Mouse (Mus musculus) liver, embryonic 16.5 days (tissue): ENCODE results near the gene Prkag1. TPM values are rescaled to one million over a fixed set of nuclear protein-coding genes. Genes with fewer than 3 reads are reported as not detected.
A peak's percentile ranks its signal among the peaks of the same experiment; 100 is the strongest.

ENCODE experiments used
- ATAC-seq: fragments of 200-750 bp; cut with Nextera tagmentation; 2 replicates; pipeline ENCODE4 v1.8.0; 2017; ENCODE audit warnings: low read depth, mild to moderate bottlenecking, moderate number of reproducible peaks, moderate library complexity
- H3K27ac ChIP-seq: fragments of 300-500 bp; sonication (generic); 2 replicates; pipeline ENCODE4 v1.5.1; 2014; ENCODE audit warnings: mild to moderate bottlenecking, low read length
- H3K27me3 ChIP-seq: fragments of 300-500 bp; sonication (generic); 2 replicates; pipeline ENCODE4 v1.6.1; 2014; ENCODE audit warnings: low read depth, low read length, mixed read lengths; ENCODE audit not compliant: control insufficient read depth, insufficient read depth
- H3K36me3 ChIP-seq: fragments of 300-500 bp; sonication (generic); 2 replicates; pipeline ENCODE4 v1.6.1; 2014; ENCODE audit warnings: mild to moderate bottlenecking; ENCODE audit not compliant: control insufficient read depth, insufficient read depth
- H3K4me1 ChIP-seq: fragments of 300-500 bp; sonication (generic); 2 replicates; pipeline ENCODE4 v1.6.1; 2014; ENCODE audit warnings: low read depth, low read length, mixed read lengths; ENCODE audit not compliant: control insufficient read depth
- H3K4me2 ChIP-seq: fragments of 300-500 bp; sonication (generic); 2 replicates; pipeline ENCODE4 v1.6.1; 2014; ENCODE audit warnings: low read depth, low read length, mixed read lengths
- H3K4me3 ChIP-seq: fragments of 300-500 bp; sonication (generic); 2 replicates; pipeline ENCODE4 v1.5.1; 2014; ENCODE audit warnings: low read depth, mild to moderate bottlenecking, low read length
- H3K9ac ChIP-seq: fragments of 300-500 bp; sonication (generic); 2 replicates; pipeline ENCODE4 v1.6.1; 2014; ENCODE audit warnings: low read depth, low read length
- H3K9me3 ChIP-seq: fragments of 300-500 bp; sonication (generic); replicated peaks from 2 replicates; pipeline ENCODE4 v1.6.1; 2016; ENCODE audit warnings: low read length; ENCODE audit not compliant: control insufficient read depth
- WGBS: fragments of 180-500 bp; shearing (Covaris S2); extraction: QIAGEN DNeasy Blood & Tissue Kit; methylation state at CpG from one replicate; pipeline ENCODE4 v1.1.7; 2014; ENCODE audit not compliant: insufficient replicate concordance; 5-methylcytosine and 5-hydroxymethylcytosine counted together
- polyA plus RNA-seq: library from polyadenylated mRNA; unstranded; fragments of >200 nt; fragmentation: Nextera tagmentation; extraction: Ambion mirVana; gene quantifications from 2 replicates; pipeline ENCODE4 v1.2.1, GENCODE M21; 2015

Prkag1 gene
- polyA plus RNA-seq, 1 experiment from 2014 or later: 86.8 TPM

GRCm38 (mm10) chr15:98832161-98833058 lies 1.1 kb upstream of the Prkag1 start:
- ATAC-seq: 0 out of 2 replicates have a peak, but pooled peaks have one; percentile 6

GRCm38 (mm10) chr15:98831684-98832035 lies 339 bp upstream of the Prkag1 start:
- Histone ChIP-seq H3K9ac (peak overlapping the region; percentile 96), H3K9me3 (no peaks in the 10 kb centered on the region), H3K4me2 (peak overlapping the region; percentile 78), H3K27ac (peak overlapping the region; percentile 99), H3K27me3 (no peaks in the 10 kb centered on the region), H3K4me1 (peaks cover 59% of the 10 kb centered on the region), H3K36me3 (peaks cover 33% of the 10 kb centered on the region), H3K4me3 (peak overlapping the region; percentile 89)
- 3% methylated on average over 9 of the region's 9 CpGs for WGBS
- no peak for ATAC-seq

More at GRCm38 (mm10) chr15:98832161-98833058, 1.1 kb upstream of the Prkag1 start:
- WGBS: 22% methylated on average over 12 of the region's 12 CpGs
- Histone ChIP-seq H3K4me3 (peak overlapping the region; percentile 14), H3K9ac (peak overlapping the region; percentile 50), H3K4me1 (peaks cover 59% of the 10 kb centered on the region), H3K4me2 (peak overlapping the region; percentile 78), H3K36me3 (peaks cover 41% of the 10 kb centered on the region), H3K9me3 (no peaks in the 10 kb centered on the region), H3K27ac (peak overlapping the region; percentile 99), H3K27me3 (no peaks in the 10 kb centered on the region)

- Histone ChIP-seq H3K27ac (peak overlapping the region; percentile 91), H3K9me3 (no peaks in the 10 kb centered on the region), H3K4me2 (peak overlapping the region; percentile 55), H3K4me3 (peak overlapping the region; percentile 25), H3K9ac (peak overlapping the region; percentile 51), H3K27me3 (no peaks in the 10 kb centered on the region), H3K36me3 (peaks cover 25% of the 10 kb centered on the region), H3K4me1 (peaks cover 49% of the 10 kb centered on the region)
- peak; percentile 67 for ATAC-seq
- WGBS: 25% methylated on average over 7 of the region's 7 CpGs
Observed at GRCm38 (mm10) chr15:98827611-98828011, 3.7 kb downstream of the Prkag1 start.

GRCm38 (mm10) chr15:98823434-98823833 lies 7.9 kb downstream of the Prkag1 start:
- WGBS: 76% methylated on average over 3 of the region's 3 CpGs
- ATAC-seq: no peak
- H3K36me3 ChIP-seq: peaks cover 38% of the 10 kb centered on the region

GRCm38 (mm10) chr15:98822147-98822546 lies 9.2 kb downstream of the Prkag1 start:
- Histone ChIP-seq H3K4me1 (peaks cover 13% of the 10 kb centered on the region), H3K4me3 (no peak overlapping the region), H3K27me3 (no peaks in the 10 kb centered on the region), H3K4me2 (no peak overlapping the region), H3K27ac (no peak overlapping the region), H3K36me3 (peaks cover 38% of the 10 kb centered on the region), H3K9me3 (no peaks in the 10 kb centered on the region), H3K9ac (no peak overlapping the region)
- ATAC-seq: no peak
- WGBS: 76% methylated on average over 5 of the region's 5 CpGs

More at GRCm38 (mm10) chr15:98823434-98823833, 7.9 kb downstream of the Prkag1 start:
- H3K4me1 ChIP-seq: peaks cover 25% of the 10 kb centered on the region
- H3K27ac ChIP-seq: no peak overlapping the region
- H3K4me2 ChIP-seq: no peak overlapping the region
- H3K4me3 ChIP-seq: no peak overlapping the region
- H3K27me3 ChIP-seq: no peaks in the 10 kb centered on the region
- H3K9ac ChIP-seq: no peak overlapping the region
- H3K9me3 ChIP-seq: no peaks in the 10 kb centered on the region

- peaks cover 43% of the 10 kb centered on the region for H3K36me3 ChIP-seq
- H3K27me3 ChIP-seq: no peaks in the 10 kb centered on the region
- no peak overlapping the region for H3K27ac ChIP-seq
- peaks cover 6% of the 10 kb centered on the region for H3K4me1 ChIP-seq
- no peak for ATAC-seq
- H3K9ac ChIP-seq: no peak overlapping the region
- H3K4me2 ChIP-seq: no peak overlapping the region
- 58% methylated on average over 10 of the region's 10 CpGs for WGBS
- no peak overlapping the region for H3K4me3 ChIP-seq
- no peaks in the 10 kb centered on the region for H3K9me3 ChIP-seq
Observed at GRCm38 (mm10) chr15:98821403-98821802, 9.9 kb downstream of the Prkag1 start.

GRCm38 (mm10) chr15:98820937-98821336 lies 10.4 kb downstream of the Prkag1 start:
- no peak for ATAC-seq

GRCm38 (mm10) chr15:98818171-98818570 lies 13.2 kb downstream of the Prkag1 start:
- H3K27me3 ChIP-seq: no peaks in the 10 kb centered on the region
- no peak overlapping the region for H3K9ac ChIP-seq
- H3K4me3 ChIP-seq: no peak overlapping the region
- no peaks in the 10 kb centered on the region for H3K4me1 ChIP-seq
- WGBS: 88% methylated on average over 7 of the region's 7 CpGs
- no peaks in the 10 kb centered on the region for H3K9me3 ChIP-seq
- peaks cover 48% of the 10 kb centered on the region for H3K36me3 ChIP-seq
- ATAC-seq: no peak
- H3K27ac ChIP-seq: no peak overlapping the region
- no peak overlapping the region for H3K4me2 ChIP-seq

More at GRCm38 (mm10) chr15:98820937-98821336, 10.4 kb downstream of the Prkag1 start:
- no peak overlapping the region for H3K4me3 ChIP-seq
- WGBS: 82% methylated on average over 4 of the region's 4 CpGs
- H3K4me1 ChIP-seq: peaks cover 4% of the 10 kb centered on the region; the same call in 1 of the 2 replicates
- no peaks in the 10 kb centered on the region for H3K27me3 ChIP-seq
- H3K9me3 ChIP-seq: no peaks in the 10 kb centered on the region
- H3K27ac ChIP-seq: no peak overlapping the region
- peaks cover 46% of the 10 kb centered on the region for H3K36me3 ChIP-seq
- H3K9ac ChIP-seq: no peak overlapping the region
- no peak overlapping the region for H3K4me2 ChIP-seq
